Comparison of ENCODE assay signal across 27 mouse cellular contexts in the genomic region with DNA sequence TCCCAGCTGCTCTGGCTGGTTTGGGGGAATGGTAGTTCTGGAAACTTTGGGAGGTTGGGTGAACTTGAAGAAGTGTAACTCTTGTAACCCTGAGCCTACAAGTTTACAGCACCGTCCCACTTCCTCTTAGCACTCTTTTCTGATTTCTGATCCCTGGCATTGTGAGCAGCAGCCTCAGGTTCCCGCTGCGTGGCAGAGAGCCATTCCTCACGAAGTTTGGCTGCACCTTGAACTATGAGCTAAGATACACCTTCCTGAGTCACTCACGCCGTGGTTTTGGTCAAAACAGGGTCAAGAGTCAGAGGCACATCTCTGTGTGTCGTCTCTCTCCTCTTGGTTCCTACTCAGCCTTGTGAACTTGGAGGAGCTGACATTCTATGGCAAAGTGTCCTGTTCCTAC. TPM values are rescaled to one million over a fixed set of nuclear protein-coding genes. Genes with fewer than 3 reads are reported as not detected.
"Had no signal": no experiment of that assay in that cellular context is flagged by ENCODE, and none has a peak within 500 bp of the region (broad histone marks: within the 10 kb centered on the region; RNA-seq: fewer than 3 reads in every experiment).

No protein-coding gene starts in this region.

- H3K9ac ChIP-seq: forebrain, postnatal 0 days; heart, embryonic 13.5 days; heart, embryonic 15.5 days; hindbrain, embryonic 13.5 days; hindbrain, embryonic 15.5 days; limb, embryonic 13.5 days; limb, embryonic 15.5 days; liver, embryonic 12.5 days; liver, embryonic 14.5 days had no signal

- H3K27me3 ChIP-seq: heart, embryonic 15.5 days; hindbrain, embryonic 13.5 days; hindbrain, embryonic 15.5 days; limb, embryonic 13.5 days; limb, embryonic 15.5 days; liver, embryonic 12.5 days had no signal

- H3K4me2 ChIP-seq: heart, embryonic 11.5 days; heart, embryonic 13.5 days; heart, embryonic 15.5 days; hindbrain, embryonic 13.5 days; hindbrain, embryonic 15.5 days; limb, embryonic 13.5 days; limb, embryonic 15.5 days; liver, embryonic 12.5 days had no signal

- H3K27ac ChIP-seq: heart, adult 2 months; heart, embryonic 13.5 days; heart, embryonic 15.5 days; hindbrain, embryonic 13.5 days; hindbrain, embryonic 15.5 days; hindbrain, postnatal 0 days; kidney, postnatal 0 days; limb, embryonic 13.5 days; limb, embryonic 15.5 days; liver, embryonic 12.5 days; liver, embryonic 14.5 days had no signal

- H3K4me1 ChIP-seq: heart, embryonic 13.5 days; heart, embryonic 15.5 days; hindbrain, embryonic 13.5 days; hindbrain, embryonic 15.5 days; limb, embryonic 13.5 days; limb, embryonic 15.5 days; liver, embryonic 12.5 days had no signal

- H3K9me3 ChIP-seq: heart, embryonic 13.5 days; heart, embryonic 15.5 days; hindbrain, embryonic 13.5 days; hindbrain, embryonic 15.5 days; limb, embryonic 13.5 days; limb, embryonic 15.5 days; liver, embryonic 12.5 days had no signal

- DNase-seq: forebrain, postnatal 0 days; gastrocnemius, postnatal 14 days; gastrocnemius, postnatal 36 days; heart, adult 11 months; heart, adult 2 months; heart, postnatal 14 days; heart, postnatal 36 days; layer of hippocampus, adult 9-11 months; layer of hippocampus, postnatal 36 days; left cerebral cortex, postnatal 4 days; lung, adult 18-20 months had no signal

- H3K4me3 ChIP-seq: heart, adult 2 months; heart, embryonic 13.5 days; heart, embryonic 15.5 days; hindbrain, embryonic 13.5 days; hindbrain, embryonic 15.5 days; limb, embryonic 13.5 days; limb, embryonic 15.5 days; liver, embryonic 12.5 days had no signal

- H3K36me3 ChIP-seq: heart, embryonic 13.5 days; heart, embryonic 15.5 days; hindbrain, embryonic 13.5 days; hindbrain, embryonic 15.5 days; limb, embryonic 13.5 days; limb, embryonic 15.5 days; liver, embryonic 12.5 days had no signal

- ATAC-seq: forebrain, postnatal 0 days; hindbrain, postnatal 0 days; intestine, embryonic 16.5 days; liver, embryonic 12.5 days had no signal

RNA-seq across cellular contexts. Expression of a gene that starts 48.6 kb away (rescaled TPM):
- polyA plus RNA-seq: gonadal fat pad, adult 2 months; heart, embryonic 13.5 days; intestine, embryonic 16.5 days; liver, adult 2 months had no signal

RNA-seq across cellular contexts. Expression of a gene that starts 57.5 kb away (rescaled TPM):
- polyA plus RNA-seq: hindbrain, postnatal 0 days; intestine, embryonic 14.5 days; kidney, postnatal 0 days; large intestine, adult 2 months; limb, embryonic 13.5 days; limb, embryonic 15.5 days; liver, adult 2 months had no signal
